Mouse (Mus musculus): Measurements from ENCODE around the gene Gm11937.
"Not testable (repeated sequence)": the region's sequence is repeated elsewhere in the genome, so short reads cannot be mapped to it uniquely, and the experiment has no call there.

Gm11937 gene

GRCm38 (mm10) chr11:99610089-99610488 is at the start of gene Gm11937:
Gene Gm11937 (minus strand): TSS chr11:99610189.
- DNase-seq (ENCODE audit: low spot score): not testable (repeated sequence)

- DNase-seq (ENCODE audit: low spot score): no peak
These were observed 49.3 kb upstream of the Gm11937 start for GRCm38 (mm10) chr11:99659256-99659655.

GRCm38 (mm10) chr11:99658467-99659010 is 48.5 kb upstream of the Gm11937 start, which contains the start of gene Gm11563:
Gene Gm11563 (minus strand): TSS chr11:99658960.
- DNase-seq (ENCODE audit: low spot score): not testable (repeated sequence)

- no peak for DNase-seq (ENCODE audit: low spot score)
These were observed 47.1 kb upstream of the Gm11937 start for GRCm38 (mm10) chr11:99657051-99657450.

GRCm38 (mm10) chr11:99650136-99650535 is 40.1 kb upstream of the Gm11937 start, which contains the start of gene Gm11555:
Gene Gm11555 (minus strand): TSS chr11:99650236.
- no peak for DNase-seq (ENCODE audit: low spot score)

- DNase-seq (ENCODE audit: low spot score): no peak
These were observed 36.5 kb upstream of the Gm11937 start for GRCm38 (mm10) chr11:99646444-99646843.

GRCm38 (mm10) chr11:99644351-99644750 is 34.4 kb upstream of the Gm11937 start:
- DNase-seq (ENCODE audit: low spot score): no peak

- DNase-seq (ENCODE audit: low spot score): not testable (repeated sequence)
These were observed 33.7 kb upstream of the Gm11937 start, which contains the start of gene Krtap4-7 for GRCm38 (mm10) chr11:99643635-99644139. Gene Krtap4-7 (minus strand): TSS chr11:99644089.

GRCm38 (mm10) chr11:99640926-99641325 is 30.9 kb upstream of the Gm11937 start:
- DNase-seq (ENCODE audit: low spot score): no peak

- no peak for DNase-seq (ENCODE audit: low spot score)
These were observed 27.1 kb upstream of the Gm11937 start for GRCm38 (mm10) chr11:99637086-99637485.

GRCm38 (mm10) chr11:99634653-99635134 is 24.7 kb upstream of the Gm11937 start, which contains the start of gene Krtap4-2:
Gene Krtap4-2 (minus strand): TSS chr11:99635084.
- DNase-seq (ENCODE audit: low spot score): no peak

- DNase-seq (ENCODE audit: low spot score): no peak
These were observed 23.3 kb upstream of the Gm11937 start for GRCm38 (mm10) chr11:99633293-99633692.

GRCm38 (mm10) chr11:99630890-99631289 is 20.9 kb upstream of the Gm11937 start:
- no peak for DNase-seq (ENCODE audit: low spot score)

GRCm38 (mm10) chr11:99628138-99628537 is 18.1 kb upstream of the Gm11937 start, which contains the start of gene Krtap4-1:
Gene Krtap4-1 (minus strand): TSS chr11:99628238.
- no peak for DNase-seq (ENCODE audit: low spot score)

- DNase-seq (ENCODE audit: low spot score): no peak
These were observed 10.3 kb upstream of the Gm11937 start, which contains the start of gene Gm11562 for GRCm38 (mm10) chr11:99620335-99620734. Gene Gm11562 (minus strand): TSS chr11:99620435.

- no peak for DNase-seq (ENCODE audit: low spot score)
These were observed 4.9 kb upstream of the Gm11937 start, which contains the start of gene Krtap2-4 for GRCm38 (mm10) chr11:99614796-99615363. Gene Krtap2-4 (minus strand): TSS chr11:99614846.

GRCm38 (mm10) chr11:99609126-99609525 is 863 bp downstream of the Gm11937 start:
- no peak for DNase-seq (ENCODE audit: low spot score)

- DNase-seq (ENCODE audit: low spot score): not testable (repeated sequence)
These were observed 6.8 kb downstream of the Gm11937 start, which contains the start of gene Gm11938 for GRCm38 (mm10) chr11:99603208-99603607. Gene Gm11938 (minus strand): TSS chr11:99603308.

GRCm38 (mm10) chr11:99597742-99598141 is 12.2 kb downstream of the Gm11937 start, which contains the start of gene Krtap9-3:
Gene Krtap9-3 (minus strand): TSS chr11:99598105.
- DNase-seq (ENCODE audit: low spot score): not testable (repeated sequence)

GRCm38 (mm10) chr11:99590981-99591380 is 19.0 kb downstream of the Gm11937 start, which contains the start of gene Krtap1-3:
Gene Krtap1-3 (minus strand): TSS chr11:99591339.
- DNase-seq (ENCODE audit: low spot score): no peak

- no peak for DNase-seq (ENCODE audit: low spot score)
These were observed 24.9 kb downstream of the Gm11937 start for GRCm38 (mm10) chr11:99585096-99585495.

GRCm38 (mm10) chr11:99583245-99583704 is 26.7 kb downstream of the Gm11937 start, which contains the start of gene Krtap1-4:
Gene Krtap1-4 (minus strand): TSS chr11:99583654.
- no peak for DNase-seq (ENCODE audit: low spot score)

Data from urinary bladder, postnatal 14 days (tissue).